Mouse (Mus musculus): Measurements from ENCODE around the gene Sema4g. TPM values are rescaled to one million over a fixed set of nuclear protein-coding genes. Genes with fewer than 3 reads are reported as not detected.
A peak's percentile ranks its signal among the peaks of the same experiment; 100 is the strongest.
"Not testable (repeated sequence)": the region's sequence is repeated elsewhere in the genome, so short reads cannot be mapped to it uniquely, and the experiment has no call there.

Sema4g gene
- total RNA-seq, 2 experiments from 2014 or later: 19.1 to 20.8 TPM

- DNase-seq (ENCODE audit: low spot score in 2 of 2): no peak
These were observed 35.1 kb downstream of the Sema4g start for GRCm38 (mm10) chr19:45023993-45024392.

- no peak for DNase-seq (ENCODE audit: low spot score in 2 of 2)
These were observed 35.9 kb downstream of the Sema4g start for GRCm38 (mm10) chr19:45024775-45025174.

GRCm38 (mm10) chr19:45025937-45026568 is 37.2 kb downstream of the Sema4g start:
- no peak for DNase-seq (ENCODE audit: low spot score in 2 of 2)

- DNase-seq (ENCODE audit: low spot score in 2 of 2): no peak
These were observed 38.2 kb downstream of the Sema4g start for GRCm38 (mm10) chr19:45026958-45027670.

- peak in 1 of 2 experiments; percentile 59 for DNase-seq (ENCODE audit: low spot score in 2 of 2)
These were observed 38.9 kb downstream of the Sema4g start for GRCm38 (mm10) chr19:45027848-45028247.

- no peak for DNase-seq (ENCODE audit: low spot score in 2 of 2)
These were observed 39.8 kb downstream of the Sema4g start for GRCm38 (mm10) chr19:45028746-45029145.

GRCm38 (mm10) chr19:45029571-45029970 is 40.7 kb downstream of the Sema4g start:
- no peak for DNase-seq (ENCODE audit: low spot score in 2 of 2)

- DNase-seq (ENCODE audit: low spot score in 2 of 2): peak in 1 of 2 experiments; percentile 74
These were observed 41.2 kb downstream of the Sema4g start for GRCm38 (mm10) chr19:45030111-45030510.

GRCm38 (mm10) chr19:45030746-45031693 is 42.1 kb downstream of the Sema4g start:
- peak in 1 of 2 experiments; percentile 90 for DNase-seq (ENCODE audit: low spot score in 2 of 2)

- DNase-seq (ENCODE audit: low spot score in 2 of 2): peak in 1 of 2 experiments; percentile 89
These were observed 42.9 kb downstream of the Sema4g start for GRCm38 (mm10) chr19:45031780-45032179.

- no peak for DNase-seq (ENCODE audit: low spot score in 2 of 2)
These were observed 43.9 kb downstream of the Sema4g start for GRCm38 (mm10) chr19:45032570-45033332.

GRCm38 (mm10) chr19:45036867-45037266 is 48.0 kb downstream of the Sema4g start:
- DNase-seq (ENCODE audit: low spot score in 2 of 2): no peak

GRCm38 (mm10) chr19:45038198-45038597 is 49.3 kb downstream of the Sema4g start:
- not testable (repeated sequence) for DNase-seq (ENCODE audit: low spot score in 2 of 2)

GRCm38 (mm10) chr19:45040214-45040613 is 51.3 kb downstream of the Sema4g start:
- DNase-seq (ENCODE audit: low spot score in 2 of 2): no peak

GRCm38 (mm10) chr19:45044389-45044927 is 55.6 kb downstream of the Sema4g start:
- no peak for DNase-seq (ENCODE audit: low spot score in 2 of 2)

GRCm38 (mm10) chr19:45045236-45045635 is 56.3 kb downstream of the Sema4g start:
- DNase-seq (ENCODE audit: low spot score in 2 of 2): no peak

GRCm38 (mm10) chr19:45045651-45046050 is 56.8 kb downstream of the Sema4g start, which contains the start of gene Pdzd7:
Gene Pdzd7 (minus strand): TSS chr19:45045717.
- no peak for DNase-seq (ENCODE audit: low spot score in 2 of 2)

- peak; percentile 67 to 81 for DNase-seq (ENCODE audit: low spot score in 2 of 2)
These were observed 57.8 kb downstream of the Sema4g start for GRCm38 (mm10) chr19:45046523-45047321.

- DNase-seq (ENCODE audit: low spot score in 2 of 2): peak; percentile 90 to 93
These were observed 58.6 kb downstream of the Sema4g start, which contains the start of gene Sfxn3 for GRCm38 (mm10) chr19:45047417-45047934. Gene Sfxn3 (plus strand): TSS chr19:45047503.
